Mouse (Mus musculus): ENCODE measurements around the gene Arid1b.

The Arid1b gene

GRCm38 (mm10) chr17:4996121-4996813, 2.1 kb downstream of the Arid1b start:
- DNase-seq = peak; percentile 62

DNA sequence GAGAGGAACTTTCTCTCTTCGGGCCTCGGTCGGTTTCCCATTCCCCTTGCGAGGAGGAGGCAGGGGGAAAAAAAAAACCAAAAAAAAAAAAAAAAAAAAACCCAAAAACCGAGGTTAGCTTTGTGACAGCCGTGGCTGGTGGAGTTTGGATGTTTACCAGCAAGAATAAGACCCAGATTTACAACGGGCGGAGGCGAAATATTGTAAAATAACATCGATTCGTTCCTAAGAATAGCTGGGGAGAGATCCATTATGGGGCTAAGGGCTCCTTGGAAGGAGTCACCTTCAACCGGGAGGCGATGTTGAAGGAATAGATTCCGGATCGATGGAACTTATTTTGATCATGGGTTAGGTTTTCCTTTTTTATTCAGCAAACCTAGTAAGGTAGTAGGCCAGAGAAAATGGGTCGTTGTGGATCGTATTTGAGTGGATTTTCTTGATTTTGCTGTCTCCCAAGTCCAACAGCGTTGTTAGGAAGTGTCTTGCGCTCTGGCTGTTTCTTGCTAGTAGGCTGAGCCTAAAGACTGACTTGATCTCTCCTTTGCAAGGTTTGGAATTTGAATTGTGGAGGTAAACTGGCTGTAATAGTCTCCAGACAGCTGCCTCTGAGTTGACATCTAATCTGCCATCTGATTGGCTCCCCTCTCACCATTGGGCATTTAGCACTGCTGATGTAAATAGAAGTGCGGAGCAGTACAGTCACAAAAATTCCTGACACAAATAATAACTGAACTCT, 2.9 kb downstream of the Arid1b start:
- DNase-seq = peak; percentile 78

- DNase-seq = no peak
These were observed 3.8 kb downstream of the Arid1b start for GRCm38 (mm10) chr17:4997968-4998367.

DNA sequence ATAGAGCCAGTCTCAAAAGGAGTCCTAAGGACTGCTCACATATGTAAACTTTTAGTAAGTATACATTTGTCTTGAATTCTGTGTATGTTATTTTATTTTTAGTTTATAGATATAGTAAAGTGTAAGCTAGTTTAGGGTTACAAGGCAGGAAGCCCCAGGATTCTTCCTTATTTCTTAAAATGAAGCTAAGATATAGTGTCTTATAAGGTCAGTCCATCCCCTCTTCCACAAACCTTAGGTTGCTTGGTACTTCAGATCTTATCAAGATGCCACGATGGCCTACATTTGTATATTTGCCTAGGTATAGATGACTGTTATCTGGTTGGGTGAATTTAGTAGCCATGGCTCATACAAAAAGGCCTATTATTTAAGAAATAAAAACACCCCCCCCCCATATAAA, 5.1 kb downstream of the Arid1b start:
- no peak for DNase-seq

DNA sequence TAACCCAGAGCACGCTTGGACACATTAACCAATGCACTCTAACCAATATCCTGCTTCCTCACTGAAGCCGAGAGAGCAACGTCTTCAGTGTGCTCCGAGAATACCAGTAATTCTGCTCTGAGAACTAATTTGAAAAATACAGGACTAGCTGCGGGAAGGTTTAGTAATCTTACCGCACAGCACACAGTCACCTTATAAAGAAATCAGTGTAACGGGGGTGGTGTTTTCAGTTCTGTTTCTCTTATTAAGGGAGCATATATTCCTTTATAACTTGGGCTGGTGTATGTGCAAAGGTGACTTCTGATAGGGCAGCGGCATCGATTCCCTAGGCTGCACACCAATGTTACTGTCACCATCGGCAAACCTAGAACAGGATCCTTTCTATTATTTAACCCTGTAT, 5.9 kb downstream of the Arid1b start:
- DNase-seq = no peak

GRCm38 (mm10) chr17:5000871-5001270, 6.7 kb downstream of the Arid1b start:
- DNase-seq = no peak

DNA sequence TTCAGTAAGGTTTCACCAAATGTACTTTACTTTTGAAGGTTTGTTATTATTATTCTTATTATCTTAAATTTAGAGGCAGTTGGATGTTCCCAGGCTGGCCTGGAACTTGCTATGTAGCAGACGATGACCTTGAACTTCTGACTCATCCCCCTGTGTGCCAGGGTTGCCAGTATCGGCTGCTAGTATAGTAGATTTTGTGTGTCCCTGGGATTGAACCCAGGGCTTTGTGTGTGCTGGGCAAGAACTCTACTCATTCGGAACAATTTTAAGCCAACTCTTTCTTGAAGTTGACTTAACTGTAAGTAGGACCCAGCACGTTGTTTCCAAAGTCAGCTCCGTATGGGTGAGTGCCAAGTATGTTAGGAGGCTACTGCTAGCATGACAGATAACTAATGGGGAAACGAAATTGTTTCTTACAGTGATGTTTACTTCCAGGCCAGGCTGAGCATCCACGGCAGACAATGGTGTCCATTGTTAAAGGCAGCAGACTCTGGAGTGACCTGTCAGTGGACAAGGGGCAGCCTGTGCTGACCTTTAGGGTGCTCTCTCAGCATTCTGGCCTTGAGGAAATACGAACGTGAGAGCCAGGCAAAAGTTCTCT, 7.5 kb downstream of the Arid1b start:
- peak; percentile 55 for DNase-seq

DNA sequence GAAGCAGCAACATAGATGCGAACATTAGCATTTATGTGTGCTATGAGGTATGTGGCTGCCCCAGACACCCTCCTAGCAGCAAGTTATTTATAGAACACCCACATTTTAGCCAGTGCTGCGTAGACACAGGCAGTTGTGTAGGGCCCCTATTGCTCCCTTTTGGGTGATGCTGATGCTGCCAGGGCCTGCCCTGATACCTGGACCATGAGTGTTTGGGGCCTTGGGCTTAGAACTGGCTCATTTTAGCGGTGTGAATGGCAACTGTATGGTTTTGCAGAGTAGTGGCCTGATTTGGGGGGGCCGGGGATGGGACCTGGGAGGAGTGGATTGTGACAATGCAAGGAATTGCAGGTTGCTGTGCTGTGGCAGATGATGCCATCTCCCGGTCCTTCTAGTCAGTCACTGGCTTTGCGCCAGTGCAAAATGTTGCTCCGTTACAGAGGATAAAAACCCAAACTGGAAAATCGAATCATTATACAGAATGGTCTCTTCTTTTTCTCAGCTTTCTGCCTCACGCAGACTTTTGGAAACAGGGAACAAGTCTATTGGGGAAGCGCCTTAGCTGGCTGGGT, 8.9 kb downstream of the Arid1b start:
- peak; percentile 67 for DNase-seq

DNA sequence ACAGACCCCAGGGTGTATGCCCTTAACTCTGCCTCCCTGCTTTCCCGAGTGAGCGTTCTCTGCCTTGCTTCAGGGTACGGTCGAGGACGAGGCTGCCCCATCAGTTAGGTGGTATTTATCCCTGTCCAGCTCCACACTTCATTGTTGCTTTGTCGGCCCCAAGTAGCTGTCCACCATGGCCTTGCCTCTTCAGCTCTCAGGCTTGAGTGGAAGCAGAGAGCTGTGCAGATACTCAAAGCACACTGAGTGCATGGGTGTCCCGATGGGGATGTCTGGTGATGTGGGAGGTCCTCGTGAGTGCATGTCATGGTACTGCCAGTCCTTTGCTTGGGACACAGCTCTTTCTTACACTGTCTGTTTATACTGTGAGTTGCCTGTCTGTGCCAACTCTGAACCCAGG, 10.1 kb downstream of the Arid1b start:
- DNase-seq = no peak

DNA sequence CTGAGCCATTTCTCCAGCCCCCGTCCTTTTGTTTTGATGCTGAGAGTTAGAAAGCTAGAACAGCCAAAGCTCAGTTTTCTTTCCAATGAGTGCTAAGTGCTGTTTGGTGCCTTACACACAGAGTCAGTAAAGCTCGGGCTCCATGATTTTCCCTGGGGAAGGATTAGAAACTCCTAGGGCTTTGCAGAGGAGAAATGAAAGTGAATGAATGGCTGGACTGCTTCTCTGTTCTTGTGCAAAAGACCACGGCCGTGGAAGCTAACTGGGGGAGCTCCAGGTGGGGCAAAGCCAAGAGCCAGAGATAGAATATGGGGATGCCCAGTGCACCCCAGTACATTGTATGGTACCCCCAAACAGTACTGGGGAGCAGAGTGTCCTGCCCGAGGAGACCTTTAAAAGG, 10.6 kb downstream of the Arid1b start:
- DNase-seq = no peak

- no peak for DNase-seq
These were observed 11.2 kb downstream of the Arid1b start for GRCm38 (mm10) chr17:5005285-5005684.

GRCm38 (mm10) chr17:5007156-5007658, 13.1 kb downstream of the Arid1b start:
- peak; percentile 57 for DNase-seq

- DNase-seq = no peak
These were observed 14.1 kb downstream of the Arid1b start for GRCm38 (mm10) chr17:5008236-5008635.

- no peak for DNase-seq
These were observed 14.6 kb downstream of the Arid1b start for GRCm38 (mm10) chr17:5008761-5009160.

GRCm38 (mm10) chr17:5009526-5010260, 15.6 kb downstream of the Arid1b start:
- no peak for DNase-seq

DNA sequence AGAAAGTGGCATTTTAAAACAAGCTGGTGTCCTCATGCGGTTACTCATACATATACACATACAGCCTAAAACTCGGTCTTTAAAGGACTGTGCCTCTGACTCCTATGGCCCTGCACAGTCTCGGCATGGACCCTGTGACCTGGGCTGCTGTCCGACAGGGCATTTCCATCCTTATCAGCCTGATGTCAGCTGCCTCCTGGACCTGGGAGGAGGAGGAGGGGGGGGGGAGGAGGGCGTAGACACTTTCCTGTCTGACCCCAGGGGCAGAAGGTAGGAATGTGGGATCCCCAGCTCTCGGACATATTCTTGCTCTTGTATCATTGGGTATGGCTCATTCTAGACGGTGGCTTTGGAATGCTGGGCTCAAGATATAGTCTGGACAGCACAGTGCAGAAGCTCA, 16.6 kb downstream of the Arid1b start:
- no peak for DNase-seq

- DNase-seq = no peak
These were observed 18.0 kb downstream of the Arid1b start for GRCm38 (mm10) chr17:5012091-5012490.

DNA sequence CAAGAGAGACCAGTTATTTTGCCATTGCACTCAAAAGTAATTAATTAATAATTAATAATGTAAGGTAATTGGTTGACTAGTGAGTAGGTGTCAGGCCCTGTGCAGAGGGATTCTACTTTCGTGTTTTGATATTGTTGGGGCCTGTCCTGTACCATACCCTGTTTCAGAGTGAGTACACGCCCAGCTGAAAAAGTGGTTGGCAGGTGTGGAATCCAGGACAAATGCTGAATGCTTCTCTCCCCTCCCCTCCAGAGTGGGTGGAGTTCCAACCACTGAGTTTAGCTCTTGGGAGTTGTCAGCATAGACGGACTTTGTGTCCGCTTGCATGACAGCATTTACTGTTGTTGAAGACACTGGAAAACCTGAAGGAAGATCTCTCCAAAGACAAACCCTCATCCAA, 18.4 kb downstream of the Arid1b start:
- DNase-seq = no peak

DNA sequence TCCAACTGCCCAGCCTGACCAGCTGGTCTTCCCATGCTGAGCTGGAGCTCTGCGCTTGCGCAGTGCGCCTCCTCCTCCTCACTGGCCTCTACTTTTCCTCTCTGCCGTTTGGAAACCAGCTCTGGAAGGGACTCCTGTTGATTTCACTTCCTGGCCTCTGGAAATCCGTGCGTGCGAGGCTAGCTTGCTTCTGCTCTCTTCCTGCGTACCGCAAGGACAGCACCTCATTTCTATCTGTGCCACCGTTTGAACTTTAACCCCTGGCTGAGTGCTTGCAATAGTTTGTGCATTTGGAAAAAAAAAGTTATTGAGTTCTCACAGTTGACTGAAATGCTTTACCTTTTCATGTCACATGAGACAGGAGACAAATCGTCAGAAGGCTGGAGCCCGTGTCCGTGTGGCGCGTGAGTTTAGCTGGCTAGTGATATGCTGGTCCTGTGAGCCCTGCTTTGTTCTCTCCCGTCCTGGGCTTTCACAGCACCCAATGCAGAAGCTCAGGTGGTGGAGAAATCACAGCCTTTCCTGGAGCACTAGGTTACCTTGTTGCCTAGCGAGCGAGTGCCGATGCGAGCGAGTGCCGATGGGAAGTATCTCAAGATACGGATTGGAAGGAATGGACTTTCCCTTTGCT, 20.3 kb downstream of the Arid1b start:
- no peak for DNase-seq

- no peak for DNase-seq
These were observed 22.3 kb downstream of the Arid1b start for GRCm38 (mm10) chr17:5016404-5016803.

DNA sequence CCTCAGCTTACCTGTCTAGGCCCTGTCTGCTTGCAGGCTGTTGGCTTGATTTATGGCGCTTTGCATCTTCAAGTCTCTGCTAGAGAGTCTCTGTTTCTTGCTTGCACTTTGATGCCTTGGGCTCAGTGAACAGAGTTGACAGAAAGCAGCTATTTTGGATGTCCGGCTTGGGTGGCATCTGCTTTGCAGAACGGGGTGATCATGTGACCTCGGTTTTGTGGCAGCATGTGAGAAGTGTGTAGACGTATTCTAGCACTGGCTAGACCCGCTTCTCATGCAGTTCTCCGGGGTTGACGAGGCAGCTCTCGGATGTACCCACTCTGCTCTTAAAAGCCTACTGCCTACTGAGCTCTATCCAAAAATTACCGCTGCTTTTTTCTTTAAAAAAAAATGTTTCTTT, 22.9 kb downstream of the Arid1b start:
- no peak for DNase-seq

DNA sequence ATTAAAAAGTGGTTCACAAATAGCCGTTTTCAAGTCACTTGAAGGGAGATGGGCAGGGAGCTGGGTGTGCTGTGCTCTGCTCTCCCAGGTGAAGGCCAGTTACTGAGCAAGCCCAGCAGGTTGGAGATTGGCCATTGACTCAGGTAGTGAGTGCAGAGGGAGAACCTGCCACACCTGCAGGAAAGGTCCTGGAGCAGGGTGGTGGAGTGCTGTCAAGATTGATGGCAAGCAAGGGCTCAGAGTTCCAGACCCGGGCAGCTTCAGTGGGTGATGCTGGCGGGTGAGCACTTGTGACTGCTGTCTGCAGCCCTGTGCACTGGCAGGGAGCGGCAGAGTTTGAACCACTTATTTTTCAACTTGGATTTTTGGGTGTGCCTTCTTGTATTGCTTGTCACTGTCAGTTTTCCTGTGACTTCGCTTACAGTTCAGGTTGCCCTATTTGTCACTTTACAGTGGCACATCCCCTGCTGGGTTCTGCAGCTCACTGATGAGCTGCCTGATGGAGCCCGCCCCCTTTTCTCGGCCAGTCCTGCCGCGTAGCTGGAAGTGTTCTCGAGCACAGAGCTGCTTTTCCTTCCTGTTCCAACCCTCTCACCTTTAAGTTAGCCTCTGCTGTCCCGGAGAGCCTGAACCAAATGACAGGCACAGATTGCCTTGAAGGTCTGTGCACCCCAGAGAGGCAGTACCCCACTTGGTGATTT, 27.3 kb downstream of the Arid1b start:
- DNase-seq = no peak
